Mouse (Mus musculus): ENCODE measurements around the gene 1700003F12Rik.

GRCm38 (mm10) chr2:154539720-154540119, 7.2 kb upstream of the 1700003F12Rik start:
- TF ChIP-seq CTCF (IDR thresholded peaks at IDR 0.05; ENCODE audit: borderline replicate concordance, control insufficient read depth, extremely low read depth, insufficient read depth, low read length, poor library complexity) (no peak), POLR2A (IDR thresholded peaks at IDR 0.05; ENCODE audit: control insufficient read depth, extremely low read depth, insufficient read depth, low read length, poor library complexity) (no peak)
